9 mouse cellular contexts compared by ENCODE assay signal in genomic region chr11:120235385-120236113, GRCm38 (mm10). TPM values are rescaled to one million over a fixed set of nuclear protein-coding genes. Genes with fewer than 3 reads are reported as not detected.
DNase-seq lines count a peak whose midpoint lies in the region; ATAC-seq and TF ChIP-seq lines count a peak whose summit lies in the region.
"Had no signal": no experiment of that assay in that cellular context is flagged by ENCODE, and none has a peak within 500 bp of the region (broad histone marks: within the 10 kb centered on the region; RNA-seq: fewer than 3 reads in every experiment).

No protein-coding gene starts in this region.

- peak; percentile 74 for DNase-seq in 3134 (ENCODE audit: extremely low read depth, insufficient read length, low spot score)
- peak; percentile 64 to 79 for DNase-seq in cerebellum, adult 2 months
- DNase-seq in heart, adult 9 months (ENCODE audit: low spot score in 2 of 2), result peak; percentile 48 to 58
- DNase-seq in midbrain, embryonic 10.5 days (ENCODE audit: low spot score), result peak; percentile 85
- peak; percentile 53 for DNase-seq in thymus, postnatal 4 days

- H3K27me3 ChIP-seq in erythroblast, embryonic 14.5 days (ENCODE audit: control insufficient read depth), result peaks cover 100% of the 10 kb centered on the region
- H3K27me3 ChIP-seq in cerebellum, adult 2 months (ENCODE audit: control insufficient read depth, insufficient read depth, low read length), result no peaks in the 10 kb centered on the region
- no peaks in the 10 kb centered on the region for H3K27me3 ChIP-seq in kidney, embryonic 15.5 days
- H3K27me3 ChIP-seq in midbrain, embryonic 10.5 days (ENCODE audit: low read depth, poor library complexity, severe bottlenecking), result no peaks in the 10 kb centered on the region

- H3K9me3 ChIP-seq in erythroblast, embryonic 14.5 days (ENCODE audit: control insufficient read depth, low read length), result peaks cover 11% of the 10 kb centered on the region; the same call in 1 of the 2 replicates
- H3K9me3 ChIP-seq in kidney, embryonic 15.5 days (replicated peaks), result no peaks in the 10 kb centered on the region
- no peaks in the 10 kb centered on the region for H3K9me3 ChIP-seq in midbrain, embryonic 10.5 days (replicated peaks)

- TF ChIP-seq POLR2A in cerebellum, adult 2 months (IDR thresholded peaks at IDR 0.05; ENCODE audit: borderline replicate concordance, insufficient read depth, low read length), result no peak

- peak overlapping the region; percentile 95 for H3K9ac ChIP-seq in kidney, embryonic 15.5 days

- peak overlapping the region; percentile 90 for H3K4me2 ChIP-seq in kidney, embryonic 15.5 days

- no peak for TF ChIP-seq CTCF in cerebellum, adult 2 months (IDR thresholded peaks at IDR 0.05; ENCODE audit: borderline replicate concordance, insufficient read depth, low read depth, low read length)

- no peaks in the 10 kb centered on the region for H3K36me3 ChIP-seq in erythroblast, embryonic 14.5 days (ENCODE audit: control insufficient read depth)
- H3K36me3 ChIP-seq in kidney, embryonic 15.5 days, result no peaks in the 10 kb centered on the region
- peaks cover 15% of the 10 kb centered on the region for H3K36me3 ChIP-seq in midbrain, embryonic 10.5 days
- H3K36me3 ChIP-seq: G1E had no signal

- no peak for ATAC-seq in erythroblast, adult 5-6 weeks (replicated peaks; ENCODE audit: low FRiP score, poor library complexity, severe bottlenecking)
- ATAC-seq in kidney, embryonic 15.5 days (replicated peaks; ENCODE audit: low FRiP score), result no peak

- H3K4me3 ChIP-seq in erythroblast, embryonic 14.5 days (replicated peaks), result peak overlapping the region; percentile 31
- peak overlapping the region; percentile 55 for H3K4me3 ChIP-seq in cerebellum, adult 2 months (replicated peaks; ENCODE audit: insufficient read depth, low read depth, low read length)
- H3K4me3 ChIP-seq in kidney, embryonic 15.5 days (replicated peaks), result peak overlapping the region; percentile 87
- peak overlapping the region; percentile 98 for H3K4me3 ChIP-seq in midbrain, embryonic 10.5 days

- H3K27ac ChIP-seq in cerebellum, adult 2 months (ENCODE audit: insufficient read depth, low read length), result peak overlapping the region; percentile 78
- peak overlapping the region; percentile 97 for H3K27ac ChIP-seq in kidney, embryonic 15.5 days
- H3K27ac ChIP-seq in midbrain, embryonic 10.5 days (replicated peaks), result peak overlapping the region; percentile 100

- peaks cover 58% of the 10 kb centered on the region for H3K4me1 ChIP-seq in erythroblast, embryonic 14.5 days (ENCODE audit: control insufficient read depth)
- H3K4me1 ChIP-seq in cerebellum, adult 2 months (ENCODE audit: control insufficient read depth, insufficient read depth, low read length), result peaks cover 13% of the 10 kb centered on the region
- peaks cover 37% of the 10 kb centered on the region for H3K4me1 ChIP-seq in kidney, embryonic 15.5 days
- H3K4me1 ChIP-seq in midbrain, embryonic 10.5 days, result peaks cover 53% of the 10 kb centered on the region

- under 1% methylated on average over 40 of the region's 40 CpGs for WGBS in cerebellum, adult 2 months
- under 1% methylated on average over 40 of the region's 40 CpGs for WGBS in kidney, embryonic 15.5 days
- WGBS in midbrain, embryonic 10.5 days, result under 1% methylated on average over 40 of the region's 40 CpGs

RNA-seq across cellular contexts. Expression of gene Bahcc1, which starts 2.8 kb away (rescaled TPM):
- 0.17 and 0.21 TPM in 2 replicates for polyA plus RNA-seq in erythroblast, embryonic 14.5 days (2012)
- 2.1 and 3.3 TPM in 2 replicates for total RNA-seq in erythroblast, adult 5-6 weeks (2015; ENCODE audit: low replicate concordance)
- 0.84 and 2.0 TPM in 2 replicates for total RNA-seq in erythroblast, adult 5-6 weeks (2017; ENCODE audit: low replicate concordance)
- 17.0 and 17.6 TPM in 2 replicates for polyA plus RNA-seq in cerebellum, adult 2 months (2012; rRNA removed)
- 11.8 and 14.1 TPM in 2 replicates for polyA plus RNA-seq in kidney, embryonic 15.5 days (2015; fragmentation: Nextera tagmentation; extraction: Ambion mirVana)
- polyA plus RNA-seq in midbrain, embryonic 10.5 days (2016; fragmentation: Nextera tagmentation; extraction: Ambion mirVana), result 14.3 and 16.6 TPM in 2 replicates

Comparison
In these comparisons a context has a peak if more than half of its experiments do, and no peak if none do; other contexts are left out.
1. H3K4me3 ChIP-seq: peak in every context shown above with its lines; median percentile 98 in midbrain, embryonic 10.5 days; 87 in kidney, embryonic 15.5 days; 55 in cerebellum, adult 2 months; 31 in erythroblast, embryonic 14.5 days.
2. RNA of gene Bahcc1, which starts 2.8 kb away (polyA plus RNA-seq): 17.0 to 17.6 TPM in cerebellum, adult 2 months, 14.3 to 16.6 TPM in midbrain, embryonic 10.5 days and 11.8 to 14.1 TPM in kidney, embryonic 15.5 days; 0.17 to 0.21 TPM in erythroblast, embryonic 14.5 days; every median in the first group is over 10 times any median in the second.
3. Peak in every context shown above with its lines, with median percentiles within 50 percentile points of each other: DNase-seq and H3K27ac ChIP-seq.